Mouse (Mus musculus): Measurements from ENCODE around the gene Tnfrsf13c.

Tnfrsf13c gene

DNA sequence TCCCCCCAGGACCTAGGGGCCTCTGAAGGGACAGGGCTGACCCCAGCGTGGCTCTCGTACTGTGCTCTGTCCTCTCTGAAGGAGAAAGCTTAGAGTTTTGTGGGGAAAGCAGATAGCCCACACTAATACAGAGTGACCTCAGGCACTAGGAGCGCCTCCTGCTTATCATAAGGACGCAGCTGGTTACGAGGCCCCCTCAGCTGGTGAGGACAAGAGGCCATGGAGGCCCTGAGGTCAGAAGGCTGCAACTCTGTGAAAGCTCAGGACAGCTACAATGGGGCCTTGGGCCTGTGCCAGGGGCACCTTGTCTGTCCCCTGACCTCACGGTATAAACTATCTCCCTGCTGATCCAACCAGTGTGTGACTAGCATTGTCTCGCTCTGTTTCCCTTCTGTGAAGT is 40.0 kb downstream of the Tnfrsf13c start:
- DNase-seq (ENCODE audit: low spot score in 2 of 2) = no peak

DNA sequence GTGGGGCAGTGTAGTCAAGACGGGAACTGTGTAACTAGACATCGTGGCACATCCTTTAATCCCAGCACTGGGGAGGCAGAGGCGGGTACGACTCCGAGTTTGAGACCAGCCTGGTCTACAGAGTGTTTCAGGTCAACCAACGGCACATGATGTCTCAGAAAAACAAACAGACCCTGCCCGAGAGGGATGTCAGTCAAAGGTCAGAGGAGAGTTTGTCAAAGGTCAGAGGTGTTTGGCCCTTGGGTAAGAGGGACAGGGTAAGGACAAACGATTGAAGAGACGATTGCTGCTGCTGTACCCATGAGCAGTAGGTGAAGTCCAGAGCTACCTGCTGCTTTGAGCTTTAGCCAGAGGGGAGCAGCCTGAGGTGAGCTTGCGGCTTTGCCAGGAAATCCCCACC is 40.6 kb downstream of the Tnfrsf13c start:
- DNase-seq (ENCODE audit: low spot score in 2 of 2) = no peak

DNA sequence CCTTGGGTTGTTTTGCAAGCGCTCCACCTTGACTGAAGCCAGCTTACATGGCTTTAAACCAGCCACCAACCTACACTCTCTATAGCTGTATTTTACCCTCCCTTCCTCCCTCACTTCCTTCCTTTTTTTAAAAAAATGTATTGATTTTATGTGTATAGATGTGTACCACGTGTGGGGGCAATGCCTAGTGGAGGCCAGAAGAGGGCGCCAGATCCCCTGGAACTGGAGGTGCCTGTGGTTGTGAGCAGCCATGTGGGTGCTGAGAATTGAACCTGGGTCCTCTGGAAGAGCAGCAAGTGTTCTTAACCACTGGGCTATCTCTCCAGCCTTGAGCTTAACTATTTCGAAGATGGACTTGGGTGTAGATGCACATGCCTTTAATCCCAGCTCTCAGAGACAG is 41.9 kb downstream of the Tnfrsf13c start:
- no peak for DNase-seq (ENCODE audit: low spot score in 2 of 2)

DNA sequence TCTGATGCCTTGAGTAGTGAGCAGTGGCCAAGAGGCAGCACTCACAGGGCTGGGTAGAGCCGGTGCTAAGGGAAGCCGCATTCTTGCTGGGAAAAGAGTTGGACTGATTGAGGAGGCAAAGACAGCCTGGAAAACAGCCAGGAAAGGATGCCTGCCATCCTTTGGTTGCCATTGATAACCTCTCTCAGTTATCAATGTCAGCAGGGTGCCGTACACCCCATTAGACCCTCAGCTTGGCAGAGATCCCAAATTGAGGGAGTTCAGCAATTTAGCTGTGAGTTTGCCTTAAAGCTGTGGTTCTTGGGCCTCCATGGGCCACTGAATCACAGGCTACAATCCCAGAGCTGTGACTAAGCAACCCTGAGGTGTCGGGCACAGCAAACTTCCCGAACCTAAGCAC is 43.0 kb downstream of the Tnfrsf13c start:
- no peak for DNase-seq (ENCODE audit: low spot score in 2 of 2)

DNA sequence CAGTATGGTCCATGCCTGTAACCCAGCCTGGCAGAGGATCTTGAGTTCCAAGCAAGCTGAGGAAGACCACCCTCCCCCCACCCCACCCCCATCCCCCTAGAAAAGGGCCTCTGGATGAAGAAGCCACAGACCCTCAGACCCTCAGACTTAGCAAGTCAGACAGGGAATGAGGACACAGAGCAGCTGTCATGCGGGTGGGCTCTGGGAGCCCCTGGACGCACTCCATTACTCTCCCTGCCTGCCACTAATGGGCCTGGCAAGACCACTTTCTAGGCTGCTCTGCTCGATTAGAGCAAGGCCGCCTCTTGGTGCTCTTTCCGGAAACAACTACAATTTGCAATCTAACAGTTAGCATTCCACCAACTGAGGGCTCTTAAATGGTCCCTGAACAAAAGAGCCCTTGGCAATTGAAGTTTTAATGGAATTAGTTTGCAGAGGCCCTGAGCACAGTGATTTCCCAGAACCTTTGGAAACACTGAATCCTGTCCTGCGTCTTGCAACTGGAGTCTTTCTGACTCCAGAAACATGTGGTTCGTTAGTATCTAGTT is 46.4 kb downstream of the Tnfrsf13c start:
- DNase-seq (ENCODE audit: low spot score in 2 of 2) = no peak

DNA sequence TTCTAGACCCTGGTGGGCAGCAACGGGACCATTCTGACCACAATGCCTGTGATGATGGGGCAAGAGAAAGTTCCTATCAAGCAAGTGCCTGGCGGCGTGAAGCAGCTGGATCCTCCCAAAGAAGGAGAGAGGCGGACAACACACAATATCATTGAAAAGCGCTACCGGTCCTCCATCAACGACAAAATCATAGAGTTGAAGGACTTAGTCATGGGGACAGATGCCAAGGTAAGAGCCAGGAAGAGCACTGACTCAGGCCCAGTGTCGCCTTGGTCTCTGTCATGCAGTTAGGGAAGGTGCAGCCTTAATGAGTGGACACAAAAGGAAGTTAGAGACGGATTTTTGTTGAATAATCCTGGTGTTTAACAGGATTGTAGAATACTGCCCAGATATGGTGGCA is 49.1 kb downstream of the Tnfrsf13c start:
- no peak for DNase-seq (ENCODE audit: low spot score in 2 of 2)

DNA sequence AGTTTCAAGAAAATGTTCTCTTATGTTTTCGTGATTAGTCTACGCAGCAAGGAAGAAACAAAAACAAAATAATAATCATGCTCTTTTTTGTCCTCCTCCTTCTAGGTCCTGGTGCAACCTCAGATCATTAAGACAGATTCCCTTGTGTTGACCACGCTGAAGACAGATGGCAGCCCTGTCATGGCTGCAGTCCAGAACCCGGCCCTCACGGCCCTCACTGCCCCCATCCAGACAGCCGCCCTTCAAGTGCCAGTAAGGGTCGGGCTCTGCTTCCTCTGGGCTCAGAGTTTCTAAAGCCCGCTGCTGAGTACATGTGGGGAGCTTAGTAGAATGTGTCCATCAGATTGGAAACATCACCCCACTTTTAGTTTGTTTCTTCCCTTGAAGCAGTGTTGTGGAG is 51.5 kb downstream of the Tnfrsf13c start:
- DNase-seq (ENCODE audit: low spot score in 2 of 2) = no peak
